Mouse (Mus musculus) olfactory bulb, adult 2 months (tissue): ENCODE measurements around the gene Lce1g.

Experiments
- CTCF ChIP-seq: fragments of 200-500 bp; IDR thresholded peaks from 2 replicates; pipeline ENCODE4 v1.5.1; 2012; ENCODE audit warnings: low read depth, mild to moderate bottlenecking, low read length, moderate library complexity; ENCODE audit not compliant: insufficient read depth
- POLR2A ChIP-seq: fragments of 200-500 bp; IDR thresholded peaks from 2 replicates; pipeline ENCODE4 v1.6.1; 2012; ENCODE audit warnings: mild to moderate bottlenecking, low read depth, low read length, moderate library complexity; ENCODE audit not compliant: insufficient read depth

- TF ChIP-seq CTCF (no peak), POLR2A (no peak)
Measured at GRCm38 (mm10) chr3:92764965-92765364, 12.8 kb upstream of the Lce1g start, which contains the start of gene Lce1h.
